Mouse (Mus musculus) effector memory CD4-positive, alpha-beta T cell, adult 7 months (primary cell): ENCODE data around the gene Ptgds. TPM values are rescaled to one million over a fixed set of nuclear protein-coding genes. Genes with fewer than 3 reads are reported as not detected.

Experiments used
- polyA plus RNA-seq: library from polyadenylated mRNA; unstranded; fragments of 100-300 nt; shearing (Covaris generic); gene quantifications from one replicate; pipeline ENCODE4 v1.2.1, GENCODE M21; 2017

Gene Ptgds
- not detected for polyA plus RNA-seq

DNA sequence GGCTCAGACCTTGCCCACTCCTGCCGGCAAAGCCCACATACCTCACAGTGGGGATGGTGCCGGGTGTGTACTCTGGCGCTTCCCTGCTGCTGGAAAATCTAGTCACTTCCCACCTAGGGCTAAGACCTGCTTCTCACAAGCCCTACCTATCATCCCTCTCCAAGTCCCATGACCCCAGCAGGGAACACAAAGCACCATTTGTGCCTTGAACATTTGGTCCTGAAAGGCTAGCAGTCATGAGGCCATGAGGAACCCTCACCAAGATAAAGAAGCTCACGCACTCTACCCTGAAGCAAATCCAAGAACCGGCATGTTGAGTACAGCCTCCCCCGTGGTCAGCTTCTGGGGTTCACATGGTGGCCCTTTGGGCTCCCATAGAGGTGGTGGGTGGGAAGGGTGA, at the start of gene Ptgds:
Gene Ptgds (minus strand): TSS at position 78 of the 400 bp plus-strand sequence.

GRCm38 (mm10) chr2:25501593-25502486, 32.0 kb upstream of the Ptgds start, which contains the start of gene C8g:
C8g (minus strand) TSS chr2:25501719.

DNA sequence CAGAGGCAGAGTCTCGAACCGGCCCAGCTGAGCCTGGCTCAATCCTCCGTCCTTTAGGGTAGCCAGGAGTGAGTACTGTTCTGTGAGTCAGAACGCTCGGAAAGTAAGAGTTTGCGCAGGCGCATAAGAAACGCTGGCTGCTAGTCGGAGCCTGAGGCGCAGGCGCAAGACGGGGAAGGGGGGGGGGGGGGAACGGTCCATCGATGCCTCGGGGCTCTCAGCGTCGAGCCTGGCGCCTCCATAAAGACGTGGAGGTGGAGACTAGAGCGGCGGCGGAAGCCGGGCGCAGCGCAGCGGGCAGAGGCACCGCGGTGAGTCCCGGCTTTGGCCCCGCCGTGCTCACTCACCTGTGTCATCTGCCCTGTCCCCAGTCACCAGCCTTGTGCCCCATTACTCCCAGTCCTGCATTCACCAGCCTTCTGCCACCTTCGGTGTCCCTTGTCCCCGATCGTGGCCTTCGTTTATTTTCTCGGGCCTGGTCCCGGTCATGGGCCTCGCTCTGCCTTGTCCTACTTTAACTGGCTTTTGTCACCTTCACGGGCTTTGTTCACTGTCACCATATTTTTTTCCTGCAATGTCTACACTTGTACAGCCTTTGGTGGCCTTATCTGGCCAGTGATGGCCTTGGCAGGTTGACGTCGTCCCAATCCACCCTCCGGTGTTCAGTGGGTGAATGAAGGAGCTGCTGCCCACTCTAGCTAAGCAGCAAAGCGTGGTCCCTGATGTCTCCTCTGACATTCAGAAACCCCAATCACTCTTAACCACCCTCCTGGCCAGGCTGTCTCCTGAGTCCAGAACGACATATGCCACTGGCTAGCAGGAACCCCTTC, 30.9 kb upstream of the Ptgds start, which contains the start of gene Fbxw5:
Gene Fbxw5 (plus strand): TSS at position 175 of the 830 bp plus-strand sequence.

DNA sequence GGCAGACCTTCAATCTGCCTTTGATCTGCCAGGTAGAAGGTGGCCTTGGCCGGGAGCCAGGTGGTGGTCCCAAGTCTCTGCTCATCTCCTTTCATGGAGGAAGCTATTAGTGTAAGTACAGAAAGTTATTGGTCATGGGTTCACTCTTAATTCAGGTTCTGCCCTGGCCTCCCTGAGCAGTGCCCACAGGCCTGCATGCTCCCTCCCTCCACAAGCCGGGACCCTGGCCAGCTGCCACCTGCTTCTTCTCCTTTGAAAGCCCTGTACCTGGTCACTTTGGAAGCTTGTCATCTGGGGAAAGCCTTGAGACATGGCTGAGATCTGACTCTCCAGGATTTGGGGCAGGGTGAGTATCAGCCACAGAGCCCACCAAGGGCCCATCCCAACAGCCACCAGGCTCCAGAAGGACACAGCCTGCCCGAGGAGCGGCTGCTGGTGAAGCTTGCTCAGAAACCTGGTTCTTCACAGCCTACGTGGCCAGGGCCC, 23.7 kb upstream of the Ptgds start, which contains the start of gene Lcn12:
Gene Lcn12 (minus strand): TSS at position 436 of the 486 bp plus-strand sequence.

DNA sequence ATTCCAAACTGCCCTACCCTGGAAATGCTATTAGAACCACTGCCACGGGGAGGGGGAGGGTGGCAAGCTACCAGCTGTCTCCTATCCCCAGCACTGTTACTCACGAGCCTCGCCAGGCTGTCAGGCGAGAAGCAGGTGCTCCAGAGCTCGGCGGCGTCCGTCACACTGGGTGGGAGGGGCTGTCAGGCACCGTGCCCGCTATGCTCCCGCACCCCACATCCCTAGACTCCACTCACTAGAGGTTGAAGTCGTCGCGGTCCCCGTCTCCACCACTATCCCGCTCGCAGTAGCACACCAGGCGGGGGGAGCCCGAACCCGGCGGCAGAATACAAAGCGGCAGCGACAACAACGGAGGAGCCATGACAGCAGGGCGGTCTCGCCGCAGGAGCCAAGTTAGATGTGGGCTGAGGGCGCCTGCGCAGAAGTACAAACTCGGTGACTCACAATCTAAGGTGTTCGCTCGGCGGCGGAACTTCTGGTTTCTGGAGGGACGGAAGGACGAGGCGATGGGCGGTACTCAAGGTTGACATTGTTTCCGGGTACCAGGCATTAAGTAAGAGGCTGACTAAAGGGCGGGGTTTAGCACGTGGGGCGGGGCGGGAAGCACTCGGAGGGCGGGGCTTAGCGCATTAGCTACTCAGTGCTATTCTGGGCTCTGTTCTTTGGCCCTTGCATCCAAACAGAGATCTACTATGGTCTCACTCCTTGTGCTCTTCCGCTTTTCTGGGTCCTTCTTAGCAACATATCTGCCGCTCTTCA, 9.1 kb downstream of the Ptgds start, which contains the start of gene Paxx:
Gene Paxx (minus strand): TSS at position 544 of the 759 bp plus-strand sequence.

GRCm38 (mm10) chr2:25456205-25456953, 13.5 kb downstream of the Ptgds start, which contains the start of gene Clic3:
Clic3 (plus strand) TSS chr2:25456838.

DNA sequence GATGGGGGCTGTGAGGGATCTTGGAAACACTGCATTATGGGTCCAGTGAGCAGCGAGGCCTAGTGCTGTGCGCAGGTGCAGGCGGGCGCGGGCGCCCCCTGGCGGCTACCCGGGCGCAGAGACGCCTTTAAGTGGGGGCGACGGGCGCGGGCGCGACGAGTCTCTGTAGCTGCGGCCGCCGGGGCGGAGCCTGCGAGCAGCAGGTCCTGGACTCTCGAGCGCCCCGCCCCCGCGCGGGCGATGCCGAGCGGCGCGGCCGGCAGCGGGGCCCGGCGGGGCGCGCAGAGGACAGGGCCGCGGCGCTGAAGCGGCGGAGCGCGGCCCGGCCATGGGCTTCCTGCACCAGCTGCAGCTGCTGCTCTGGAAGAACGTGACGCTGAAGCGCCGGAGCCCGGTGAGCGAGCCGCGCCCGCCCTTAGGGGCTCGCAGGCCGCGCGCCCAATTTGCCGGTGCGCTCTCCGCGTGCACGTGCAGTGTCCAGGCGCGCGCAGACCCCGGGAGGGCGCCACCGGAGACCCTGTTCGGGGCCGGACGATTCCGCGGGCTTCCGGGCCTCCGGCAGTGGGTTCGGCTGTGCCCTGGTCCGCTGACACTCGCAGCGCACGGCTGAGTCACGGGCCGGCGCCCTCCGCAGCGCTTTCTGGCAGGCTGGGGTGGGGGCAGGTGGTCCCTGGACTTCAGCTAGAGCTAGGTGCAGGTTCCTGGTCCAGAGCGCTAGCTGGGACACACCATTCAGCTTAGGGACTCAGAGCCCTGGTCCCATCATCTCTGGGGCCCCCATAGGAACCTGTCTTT, 41.2 kb downstream of the Ptgds start, which contains the start of gene Abca2:
Gene Abca2 (plus strand): TSS at position 262 of the 795 bp plus-strand sequence.

GRCm38 (mm10) chr2:25422587-25423410, 47.0 kb downstream of the Ptgds start, which contains the start of gene Fut7:
Fut7 (plus strand) TSS chr2:25423267.

Other genes starting within 250 kb of the Ptgds start
- 119 TPM for gene Tubb4b, start 245.3 kb downstream of the Ptgds start, polyA plus RNA-seq
- not detected for gene Slc34a3, start 235.7 kb downstream of the Ptgds start, polyA plus RNA-seq
- gene Rnf224, start 233.3 kb downstream of the Ptgds start, polyA plus RNA-seq, result not detected
- not detected for gene Rnf208, start 227.8 kb downstream of the Ptgds start, polyA plus RNA-seq
- gene Cysrt1, start 227.6 kb downstream of the Ptgds start, polyA plus RNA-seq, result not detected
- gene AL732309.1, start 223.2 kb downstream of the Ptgds start, polyA plus RNA-seq, result 5.2 TPM
- gene Tmem203, start 214.6 kb downstream of the Ptgds start, polyA plus RNA-seq, result 13.5 TPM
- 25.6 TPM for gene Tprn, start 207.4 kb downstream of the Ptgds start, polyA plus RNA-seq
- gene Ssna1, start 197.6 kb downstream of the Ptgds start, polyA plus RNA-seq, result 64.4 TPM
- gene Anapc2, start 197.6 kb downstream of the Ptgds start, polyA plus RNA-seq, result 76.4 TPM
- gene Tmem210, start 181.9 kb downstream of the Ptgds start, polyA plus RNA-seq, result 0.91 TPM
- not detected for gene Lrrc26, start 180.1 kb downstream of the Ptgds start, polyA plus RNA-seq
- not detected for gene Grin1, start 150.9 kb downstream of the Ptgds start, polyA plus RNA-seq
- 25.5 TPM for gene Man1b1, start 137.7 kb downstream of the Ptgds start, polyA plus RNA-seq
- 12.7 TPM for gene Dpp7, start 113.7 kb downstream of the Ptgds start, polyA plus RNA-seq
- gene Uap1l1, start 104.4 kb downstream of the Ptgds start, polyA plus RNA-seq, result 23.4 TPM
- not detected for gene Sapcd2, start 97.7 kb downstream of the Ptgds start, polyA plus RNA-seq
- gene Entpd2, start 74.2 kb downstream of the Ptgds start, polyA plus RNA-seq, result not detected
- 2.1 TPM for gene Npdc1, start 70.7 kb downstream of the Ptgds start, polyA plus RNA-seq
- gene Fut7, start 46.8 kb downstream of the Ptgds start, polyA plus RNA-seq, result 0.26 TPM
- gene Abca2, start 41.3 kb downstream of the Ptgds start, polyA plus RNA-seq, result 51.3 TPM
- 1.0 TPM for gene Clic3, start 13.2 kb downstream of the Ptgds start, polyA plus RNA-seq
- 50.2 TPM for gene Paxx, start 9.0 kb downstream of the Ptgds start, polyA plus RNA-seq
- gene Lcn12, start 23.9 kb upstream of the Ptgds start, polyA plus RNA-seq, result not detected
- 71.7 TPM for gene Fbxw5, start 30.7 kb upstream of the Ptgds start, polyA plus RNA-seq
- 4.6 TPM for gene C8g, start 31.7 kb upstream of the Ptgds start, polyA plus RNA-seq
- gene Traf2, start 76.9 kb upstream of the Ptgds start, polyA plus RNA-seq, result 81.5 TPM
- 237 TPM for gene Edf1, start 87.8 kb upstream of the Ptgds start, polyA plus RNA-seq
- gene Mamdc4, start 104.8 kb upstream of the Ptgds start, polyA plus RNA-seq, result 1.4 TPM
- 49.8 TPM for gene Phpt1, start 105.2 kb upstream of the Ptgds start, polyA plus RNA-seq
- 1.1 TPM for gene Ajm1, start 111.7 kb upstream of the Ptgds start, polyA plus RNA-seq
- 33.1 TPM for gene Rabl6, start 138.5 kb upstream of the Ptgds start, polyA plus RNA-seq
- gene Ccdc183, start 147.6 kb upstream of the Ptgds start, polyA plus RNA-seq, result 0.22 TPM
- 4.9 TPM for gene Tmem141, start 152.0 kb upstream of the Ptgds start, polyA plus RNA-seq
- not detected for gene Fcna, start 158.0 kb upstream of the Ptgds start, polyA plus RNA-seq
- gene Lcn8, start 183.1 kb upstream of the Ptgds start, polyA plus RNA-seq, result not detected
- not detected for gene Lcn5, start 187.9 kb upstream of the Ptgds start, polyA plus RNA-seq
- gene Lcn6, start 206.7 kb upstream of the Ptgds start, polyA plus RNA-seq, result not detected
- gene Lcn10, start 212.7 kb upstream of the Ptgds start, polyA plus RNA-seq, result 0.46 TPM
- gene Obp2a, start 230.0 kb upstream of the Ptgds start, polyA plus RNA-seq, result not detected
- 23.6 TPM for gene Bmyc, start 236.7 kb upstream of the Ptgds start, polyA plus RNA-seq